Mouse (Mus musculus): ENCODE data around the gene Cdc16. TPM values are rescaled to one million over a fixed set of nuclear protein-coding genes. Genes with fewer than 3 reads are reported as not detected.

Gene Cdc16
- polyA plus RNA-seq, 1 experiment from 2014 or later = 214 TPM

GRCm38 (mm10) chr8:13757805-13758727, 590 bp downstream of the Cdc16 start:
- H3K27me3 ChIP-seq = no peaks in the 10 kb centered on the region
- under 1% methylated on average over 38 of the region's 38 CpGs for WGBS
- no peaks in the 10 kb centered on the region for H3K9me3 ChIP-seq (replicated peaks)
- H3K36me3 ChIP-seq = peaks cover 23% of the 10 kb centered on the region
- peak overlapping the region; percentile 97 for H3K4me3 ChIP-seq
- H3K27ac ChIP-seq = peak overlapping the region; percentile 75
- peaks cover 20% of the 10 kb centered on the region for H3K4me1 ChIP-seq
- peak; percentile 82 for ATAC-seq (ENCODE audit: low FRiP score)
- peak overlapping the region; percentile 94 for H3K4me2 ChIP-seq (replicated peaks)
- peak overlapping the region; percentile 97 for H3K9ac ChIP-seq

- H3K9ac ChIP-seq = no peak overlapping the region
These were observed 11.7 kb downstream of the Cdc16 start for GRCm38 (mm10) chr8:13769206-13769605.

GRCm38 (mm10) chr8:13780536-13780935, 23.1 kb downstream of the Cdc16 start:
- H3K4me3 ChIP-seq = no peak overlapping the region
- H3K4me1 ChIP-seq = peaks cover 7% of the 10 kb centered on the region
- H3K27ac ChIP-seq = no peak overlapping the region
- H3K9me3 ChIP-seq (replicated peaks) = no peaks in the 10 kb centered on the region
- no peak overlapping the region for H3K9ac ChIP-seq
- peaks cover 62% of the 10 kb centered on the region for H3K36me3 ChIP-seq
- no peak for ATAC-seq (ENCODE audit: low FRiP score)
- no peak overlapping the region for H3K4me2 ChIP-seq (replicated peaks)
- no peaks in the 10 kb centered on the region for H3K27me3 ChIP-seq
- WGBS = 84% methylated on average over 3 of the region's 3 CpGs

More at GRCm38 (mm10) chr8:13769206-13769605, 11.7 kb downstream of the Cdc16 start:
- 90% methylated on average over 11 of the region's 11 CpGs for WGBS
- Histone ChIP-seq H3K27me3 (no peaks in the 10 kb centered on the region), H3K27ac (no peak overlapping the region), H3K4me3 (no peak overlapping the region), H3K4me1 (no peaks in the 10 kb centered on the region), H3K4me2 (replicated peaks) (no peak overlapping the region), H3K9me3 (replicated peaks) (no peaks in the 10 kb centered on the region), H3K36me3 (peaks cover 87% of the 10 kb centered on the region)
- ATAC-seq (ENCODE audit: low FRiP score) = no peak

GRCm38 (mm10) chr8:13785250-13785763, 27.8 kb downstream of the Cdc16 start, which contains the start of gene Upf3a:
TSS of gene Upf3a (plus strand) at chr8:13785615.
- peaks cover 42% of the 10 kb centered on the region for H3K36me3 ChIP-seq
- peak within 1 kb of the TSS; percentile 90 for H3K9ac ChIP-seq
- H3K4me3 ChIP-seq = peak within 1 kb of the TSS; percentile 69
- H3K4me2 ChIP-seq (replicated peaks) = peak within 1 kb of the TSS; percentile 80
- no peaks in the 10 kb centered on the region for H3K9me3 ChIP-seq (replicated peaks)
- peak within 1 kb of the TSS; percentile 97 for H3K27ac ChIP-seq
- no peaks in the 10 kb centered on the region for H3K27me3 ChIP-seq
- WGBS = 0% methylated on average over 46 of the region's 47 CpGs
- H3K4me1 ChIP-seq = peaks cover 11% of the 10 kb centered on the region
- ATAC-seq (ENCODE audit: low FRiP score) = peak; percentile 95

GRCm38 (mm10) chr8:13785764-13786299, 28.4 kb downstream of the Cdc16 start:
- Histone ChIP-seq H3K4me1 (peaks cover 11% of the 10 kb centered on the region), H3K27me3 (no peaks in the 10 kb centered on the region), H3K4me2 (replicated peaks) (peak overlapping the region; percentile 80), H3K27ac (peak overlapping the region; percentile 97), H3K9ac (peak overlapping the region; percentile 90), H3K4me3 (peak overlapping the region; percentile 69), H3K36me3 (peaks cover 36% of the 10 kb centered on the region), H3K9me3 (replicated peaks) (no peaks in the 10 kb centered on the region)
- peak; percentile 97 for ATAC-seq (ENCODE audit: low FRiP score)
- WGBS = under 1% methylated on average over 44 of the region's 47 CpGs

- H3K4me1 ChIP-seq = peaks cover 9% of the 10 kb centered on the region
- H3K9me3 ChIP-seq (replicated peaks) = no peaks in the 10 kb centered on the region
- ATAC-seq (ENCODE audit: low FRiP score) = no peak
- H3K4me2 ChIP-seq (replicated peaks) = no peak overlapping the region
- peaks cover 50% of the 10 kb centered on the region for H3K36me3 ChIP-seq
- no peak overlapping the region for H3K27ac ChIP-seq
- no peaks in the 10 kb centered on the region for H3K27me3 ChIP-seq
- WGBS = 96% methylated on average over 8 of the region's 8 CpGs
- no peak overlapping the region for H3K9ac ChIP-seq
- no peak overlapping the region for H3K4me3 ChIP-seq
These were observed 32.1 kb downstream of the Cdc16 start for GRCm38 (mm10) chr8:13789606-13790005.

- Histone ChIP-seq H3K36me3 (peaks cover 79% of the 10 kb centered on the region), H3K4me3 (no peak overlapping the region), H3K27me3 (no peaks in the 10 kb centered on the region), H3K9ac (no peak overlapping the region), H3K9me3 (replicated peaks) (no peaks in the 10 kb centered on the region), H3K4me1 (no peaks in the 10 kb centered on the region), H3K27ac (no peak overlapping the region), H3K4me2 (replicated peaks) (no peak overlapping the region)
- 97% methylated on average over 8 of the region's 8 CpGs for WGBS
- no peak for ATAC-seq (ENCODE audit: low FRiP score)
These were observed 35.7 kb downstream of the Cdc16 start for GRCm38 (mm10) chr8:13793097-13793745.

- Histone ChIP-seq H3K27ac (no peak overlapping the region), H3K36me3 (peaks cover 80% of the 10 kb centered on the region)
- no peak for ATAC-seq (ENCODE audit: low FRiP score)
These were observed 36.2 kb downstream of the Cdc16 start for GRCm38 (mm10) chr8:13793746-13794101.

GRCm38 (mm10) chr8:13797676-13798075, 40.2 kb downstream of the Cdc16 start:
- Histone ChIP-seq H3K27ac (no peak overlapping the region), H3K4me3 (no peak overlapping the region), H3K9ac (no peak overlapping the region), H3K4me1 (no peaks in the 10 kb centered on the region), H3K9me3 (replicated peaks) (no peaks in the 10 kb centered on the region), H3K27me3 (no peaks in the 10 kb centered on the region), H3K36me3 (peaks cover 68% of the 10 kb centered on the region), H3K4me2 (replicated peaks) (no peak overlapping the region)
- 93% methylated on average over 5 of the region's 5 CpGs for WGBS
- no peak for ATAC-seq (ENCODE audit: low FRiP score)

More at GRCm38 (mm10) chr8:13793746-13794101, 36.2 kb downstream of the Cdc16 start:
- no peaks in the 10 kb centered on the region for H3K9me3 ChIP-seq (replicated peaks)
- no peak overlapping the region for H3K9ac ChIP-seq
- H3K27me3 ChIP-seq = no peaks in the 10 kb centered on the region
- H3K4me3 ChIP-seq = no peak overlapping the region
- 94% methylated on average over 11 of the region's 11 CpGs for WGBS
- no peaks in the 10 kb centered on the region for H3K4me1 ChIP-seq
- H3K4me2 ChIP-seq (replicated peaks) = no peak overlapping the region

GRCm38 (mm10) chr8:13799566-13799965, 42.1 kb downstream of the Cdc16 start:
- Histone ChIP-seq H3K4me1 (no peaks in the 10 kb centered on the region), H3K4me3 (no peak overlapping the region), H3K9me3 (replicated peaks) (no peaks in the 10 kb centered on the region), H3K36me3 (peaks cover 49% of the 10 kb centered on the region), H3K9ac (no peak overlapping the region), H3K27me3 (no peaks in the 10 kb centered on the region), H3K27ac (no peak overlapping the region), H3K4me2 (replicated peaks) (no peak overlapping the region)
- WGBS = 88% methylated on average over 5 of the region's 5 CpGs
- no peak for ATAC-seq (ENCODE audit: low FRiP score)

- Histone ChIP-seq H3K36me3 (no peaks in the 10 kb centered on the region), H3K27me3 (no peaks in the 10 kb centered on the region), H3K9me3 (replicated peaks) (no peaks in the 10 kb centered on the region), H3K4me2 (replicated peaks) (no peak overlapping the region), H3K4me1 (no peaks in the 10 kb centered on the region), H3K4me3 (no peak overlapping the region), H3K9ac (no peak overlapping the region), H3K27ac (no peak overlapping the region)
- no peak for ATAC-seq (ENCODE audit: low FRiP score)
- whole genome bisulfite sequencing = 80% methylated on average over 7 of the region's 7 CpGs
These were observed 71.2 kb downstream of the Cdc16 start for GRCm38 (mm10) chr8:13828598-13829172.
